Mouse (Mus musculus) embryonic fibroblast, embryonic 13.5 days (primary cell): ENCODE measurements around the gene Tmem86a.

Experiments
- CTCF ChIP-seq: IDR thresholded peaks from 2 replicates; pipeline ENCODE4 v1.5.1; 2011; ENCODE audit warnings: mild to moderate bottlenecking, control low read depth, low read length, moderate library complexity, borderline replicate concordance; ENCODE audit not compliant: insufficient read depth
- POLR2A ChIP-seq: IDR thresholded peaks from 2 replicates; pipeline ENCODE4 v1.6.1; 2011; ENCODE audit warnings: low read depth, mild to moderate bottlenecking, control low read depth, low read length, moderate library complexity

DNA sequence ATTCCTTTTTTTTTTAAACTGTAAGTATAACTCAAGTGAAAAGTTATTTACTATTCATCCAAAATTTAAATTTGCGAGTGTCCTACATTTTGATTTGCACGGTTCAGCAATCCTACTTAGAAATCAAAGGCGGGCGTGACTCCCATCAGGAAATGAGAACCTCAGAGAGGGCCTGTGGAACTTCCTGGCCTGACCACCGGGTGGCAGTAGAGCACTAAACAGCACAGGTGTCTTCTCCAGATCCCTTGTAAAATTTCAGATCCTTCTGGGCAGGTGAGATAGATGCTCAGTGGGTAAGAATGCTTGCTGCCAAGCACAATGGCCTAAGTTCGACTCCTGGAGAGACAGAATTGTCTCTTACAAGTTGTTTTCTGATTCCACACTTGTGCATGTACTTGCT, 26.9 kb upstream of the Tmem86a start:
- TF ChIP-seq CTCF, result peak; percentile 78
- no peak for TF ChIP-seq POLR2A
